In genomic region chr3:85275075-85275474, GRCm38 (mm10) we compare ENCODE assay signal across 8 mouse cellular contexts.
DNase-seq lines count a peak whose midpoint lies in the region; ATAC-seq lines count a peak whose summit lies in the region.

No protein-coding gene starts in this region.

- H3K27me3 ChIP-seq in embryonic facial prominence, embryonic 14.5 days (replicated peaks; ENCODE audit: control insufficient read depth, insufficient read depth, low read length): no peaks in the 10 kb centered on the region
- no peaks in the 10 kb centered on the region for H3K27me3 ChIP-seq in lung, embryonic 16.5 days (ENCODE audit: control insufficient read depth, insufficient read depth, low read depth, low read length)

- no peak overlapping the region for H3K4me3 ChIP-seq in embryonic facial prominence, embryonic 14.5 days (ENCODE audit: low read depth, low read length)
- H3K4me3 ChIP-seq in lung, embryonic 16.5 days (ENCODE audit: low read length): no peak overlapping the region

- H3K9ac ChIP-seq in embryonic facial prominence, embryonic 14.5 days (ENCODE audit: low read depth, low read length): no peak overlapping the region
- H3K9ac ChIP-seq in lung, embryonic 16.5 days (ENCODE audit: low read length): no peak overlapping the region

- H3K4me2 ChIP-seq in embryonic facial prominence, embryonic 14.5 days (ENCODE audit: low read depth, low read length): no peak overlapping the region
- no peak overlapping the region for H3K4me2 ChIP-seq in lung, embryonic 16.5 days (ENCODE audit: low read depth, low read length)

- peak; percentile 45 for DNase-seq in left cerebral cortex, postnatal 4 days
- no peak for DNase-seq in left cerebral cortex, postnatal 36 days (ENCODE audit: low spot score in 2 of 2)
- peak; percentile 55 for DNase-seq in WW6 (ENCODE audit: low read depth, low spot score)
- peak; percentile 74 for DNase-seq in embryonic facial prominence, embryonic 14.5 days (ENCODE audit: low spot score)
- peak; percentile 13 for DNase-seq in induced T-regulatory cell, adult 2 months (ENCODE audit: low read depth)
- no peak for DNase-seq in spleen, postnatal 14 days (ENCODE audit: low spot score in 2 of 2)
- no peak for DNase-seq in spleen, postnatal 4 days (ENCODE audit: low spot score in 2 of 2)

- intact Hi-C loops in left cerebral cortex, postnatal 4 days (cut with DNase I): no loop called here
- intact Hi-C loops in left cerebral cortex, postnatal 36 days (cut with DNase I): no loop called here

- no peaks in the 10 kb centered on the region for H3K36me3 ChIP-seq in embryonic facial prominence, embryonic 14.5 days (ENCODE audit: control insufficient read depth, insufficient read depth, low read length)
- no peaks in the 10 kb centered on the region for H3K36me3 ChIP-seq in lung, embryonic 16.5 days (ENCODE audit: control insufficient read depth, insufficient read depth, low read length)

- H3K27ac ChIP-seq in embryonic facial prominence, embryonic 14.5 days (replicated peaks; ENCODE audit: low read depth, low read length): no peak overlapping the region
- H3K27ac ChIP-seq in lung, embryonic 16.5 days (ENCODE audit: low read length): no peak overlapping the region

- 35% methylated on average over 10 of the region's 10 CpGs for WGBS in embryonic facial prominence, embryonic 14.5 days
- WGBS in lung, embryonic 16.5 days: 41% methylated on average over 10 of the region's 10 CpGs

- peak; percentile 82 for ATAC-seq in embryonic facial prominence, embryonic 14.5 days (ENCODE audit: low read depth)
- peak; percentile 61 for ATAC-seq in lung, embryonic 16.5 days (ENCODE audit: low read depth)

- H3K9me3 ChIP-seq in embryonic facial prominence, embryonic 14.5 days (ENCODE audit: control insufficient read depth, low read length): no peaks in the 10 kb centered on the region
- H3K9me3 ChIP-seq in lung, embryonic 16.5 days (ENCODE audit: control insufficient read depth, low read length): no peaks in the 10 kb centered on the region

- H3K4me1 ChIP-seq in embryonic facial prominence, embryonic 14.5 days (ENCODE audit: control insufficient read depth, insufficient read depth, low read length): 0 out of 2 replicates have a peak, but pooled peaks cover 3% of the 10 kb centered on the region
- H3K4me1 ChIP-seq in lung, embryonic 16.5 days (replicated peaks; ENCODE audit: control insufficient read depth, insufficient read depth, low read length): no peaks in the 10 kb centered on the region

Comparison
In these comparisons a context has a peak if more than half of its experiments do, and no peak if none do; other contexts are left out.
1. DNase-seq: peak in left cerebral cortex, postnatal 4 days (single experiment), WW6 (single experiment), embryonic facial prominence, embryonic 14.5 days (single experiment) and induced T-regulatory cell, adult 2 months (single experiment); none in left cerebral cortex, postnatal 36 days (0 of 2), spleen, postnatal 14 days (0 of 2) and spleen, postnatal 4 days (0 of 2).